Mouse (Mus musculus) layer of hippocampus, adult 9-11 months (tissue): Measurements from ENCODE around the gene Nfatc4.

Source experiments
- DNase-seq: peaks from one replicate; pipeline ENCODE4 v3.0.0; 2022

Nfatc4 gene

DNA sequence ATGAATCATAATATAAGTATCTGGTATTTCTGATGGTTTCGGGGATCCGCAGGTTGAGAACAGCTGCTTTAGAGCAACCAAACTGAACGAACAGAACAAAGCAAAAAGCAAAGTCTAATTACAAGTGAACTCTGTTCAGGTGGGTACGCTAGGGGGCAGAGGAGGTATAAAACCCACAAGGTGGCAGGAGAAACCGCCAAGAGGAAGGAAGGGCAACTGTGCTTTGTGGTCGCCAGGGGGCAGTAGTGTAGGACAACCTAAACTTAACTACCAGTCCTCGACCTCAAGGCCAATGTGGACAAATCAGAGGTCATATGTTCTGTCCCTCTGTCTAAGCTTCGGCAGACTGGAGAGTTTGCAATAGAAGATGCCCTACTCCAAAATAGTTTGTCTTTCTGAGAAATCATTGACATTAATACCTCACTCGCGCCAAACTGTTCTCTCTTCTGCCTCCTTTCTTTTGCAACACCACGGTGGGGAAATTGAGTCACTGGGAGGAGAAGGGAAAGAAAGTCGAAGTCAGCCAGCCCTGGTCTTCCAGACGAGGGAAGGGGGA, 431 bp upstream of the Nfatc4 start:
- peak; percentile 43 for DNase-seq

DNA sequence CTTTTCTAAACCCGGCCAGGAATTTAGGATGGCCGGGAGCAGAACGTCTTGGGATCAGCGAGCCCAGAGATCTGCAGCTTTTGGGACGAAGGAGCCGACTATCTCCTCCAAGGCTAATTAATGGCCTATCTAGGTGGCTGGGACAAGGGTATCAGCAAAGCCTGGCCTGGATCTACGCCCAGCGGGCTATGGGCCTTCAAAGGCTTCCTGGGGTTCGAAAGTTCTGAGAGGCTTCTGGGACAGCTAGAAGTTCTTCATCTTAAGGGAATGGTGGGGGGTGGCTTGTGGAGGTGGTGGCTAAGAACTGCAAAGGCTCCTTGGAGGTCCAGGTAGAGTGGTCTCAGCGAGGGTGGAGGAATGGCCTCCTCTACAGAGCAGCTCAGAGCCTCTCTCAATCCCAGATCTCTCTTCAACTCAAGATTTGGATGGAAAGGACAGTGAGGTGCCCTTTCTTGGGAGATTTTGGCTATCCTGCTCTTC, 1.1 kb downstream of the Nfatc4 start:
- no peak for DNase-seq

DNA sequence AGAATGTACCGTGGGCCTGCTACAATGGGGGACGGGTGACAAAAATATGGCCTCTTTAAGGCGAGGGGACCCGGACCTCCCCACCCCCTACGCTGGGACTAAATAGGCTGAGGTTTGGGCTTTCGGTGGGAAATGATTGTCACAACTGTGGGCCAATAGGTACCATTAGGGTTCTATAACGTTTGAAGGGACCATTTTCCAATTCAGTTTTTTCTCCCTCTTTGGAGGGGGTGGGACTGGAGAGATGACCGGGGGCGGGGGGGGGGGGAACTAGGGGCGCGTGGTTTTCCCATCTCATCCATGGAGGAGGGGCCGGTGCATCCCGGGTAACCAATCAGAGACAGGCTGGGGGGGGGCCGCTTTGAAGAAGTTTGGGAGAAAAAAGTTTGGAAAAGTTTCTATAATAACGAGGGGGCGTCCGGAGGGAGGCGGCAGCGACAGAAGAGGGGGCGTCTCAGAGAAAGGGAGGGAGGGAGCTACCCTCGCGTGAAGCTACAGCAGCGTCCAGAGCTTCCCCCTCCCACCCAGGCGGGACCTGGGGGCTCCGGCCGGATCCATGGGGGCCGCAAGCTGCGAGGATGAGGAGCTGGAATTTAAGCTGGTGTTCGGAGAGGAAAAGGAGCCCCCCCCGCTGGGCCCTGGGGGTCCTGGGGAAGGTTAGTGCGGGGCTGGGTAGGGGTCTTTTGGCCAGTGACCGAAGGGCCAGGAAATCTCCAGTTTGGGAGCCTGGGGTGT, 1.7 kb downstream of the Nfatc4 start:
- DNase-seq: no peak

DNA sequence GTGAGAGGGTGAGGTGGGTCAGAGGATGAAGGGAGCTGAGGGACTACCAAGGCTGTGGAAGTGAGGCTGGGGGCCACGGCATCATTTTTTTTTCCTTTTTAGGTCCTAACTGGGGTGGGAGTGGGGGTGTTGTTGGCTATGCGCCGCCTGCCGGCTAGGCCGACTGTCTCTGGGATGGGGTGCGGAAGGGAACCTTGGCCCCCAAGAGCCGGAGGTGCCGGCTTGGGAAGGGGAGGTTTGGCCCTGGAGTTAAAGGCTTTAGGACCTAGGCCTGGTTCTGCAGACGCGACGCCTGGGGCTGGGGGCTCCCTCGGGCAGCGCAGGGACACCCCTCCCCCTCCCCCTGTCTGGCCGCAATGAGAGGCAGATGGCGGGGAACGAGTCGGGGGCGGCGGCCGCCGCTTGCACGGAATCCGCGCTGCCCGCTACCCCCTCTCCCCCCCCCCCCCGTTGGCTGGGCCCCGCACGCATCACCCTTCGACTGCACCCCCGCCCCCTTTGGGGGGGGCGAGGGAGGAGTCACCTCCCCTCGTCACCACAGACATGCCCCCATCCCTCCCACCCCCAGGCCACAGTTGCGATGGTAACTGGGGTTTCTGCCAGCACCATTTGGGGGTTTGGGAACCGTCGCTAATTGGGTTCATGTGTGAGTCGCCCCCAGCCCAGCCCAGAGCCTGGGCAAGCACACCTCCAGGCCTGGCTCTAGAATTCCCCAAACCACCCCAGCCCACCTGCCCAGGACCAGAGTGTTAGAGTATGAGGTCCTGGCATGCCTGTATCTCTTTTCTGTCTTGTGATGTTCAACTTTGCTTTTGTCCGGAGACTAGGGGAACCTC, 2.5 kb downstream of the Nfatc4 start:
- no peak for DNase-seq

DNA sequence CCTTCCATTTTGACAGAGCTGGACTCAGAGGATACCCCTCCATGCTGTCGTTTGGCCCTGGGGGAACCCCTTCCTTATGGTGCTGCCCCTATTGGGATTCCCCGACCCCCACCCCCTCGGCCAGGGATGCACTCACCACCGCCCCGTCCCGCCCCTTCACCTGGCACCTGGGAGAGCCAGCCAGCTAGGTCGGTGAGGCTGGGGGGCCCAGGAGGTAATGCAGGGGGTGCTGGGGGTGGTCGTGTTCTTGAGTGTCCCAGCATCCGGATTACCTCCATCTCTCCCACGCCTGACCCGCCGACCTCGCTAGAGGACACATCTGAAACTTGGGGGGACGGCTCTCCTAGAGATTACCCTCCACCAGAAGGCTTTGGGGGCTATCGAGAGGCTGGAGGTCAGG, 3.2 kb downstream of the Nfatc4 start:
- DNase-seq: no peak

DNA sequence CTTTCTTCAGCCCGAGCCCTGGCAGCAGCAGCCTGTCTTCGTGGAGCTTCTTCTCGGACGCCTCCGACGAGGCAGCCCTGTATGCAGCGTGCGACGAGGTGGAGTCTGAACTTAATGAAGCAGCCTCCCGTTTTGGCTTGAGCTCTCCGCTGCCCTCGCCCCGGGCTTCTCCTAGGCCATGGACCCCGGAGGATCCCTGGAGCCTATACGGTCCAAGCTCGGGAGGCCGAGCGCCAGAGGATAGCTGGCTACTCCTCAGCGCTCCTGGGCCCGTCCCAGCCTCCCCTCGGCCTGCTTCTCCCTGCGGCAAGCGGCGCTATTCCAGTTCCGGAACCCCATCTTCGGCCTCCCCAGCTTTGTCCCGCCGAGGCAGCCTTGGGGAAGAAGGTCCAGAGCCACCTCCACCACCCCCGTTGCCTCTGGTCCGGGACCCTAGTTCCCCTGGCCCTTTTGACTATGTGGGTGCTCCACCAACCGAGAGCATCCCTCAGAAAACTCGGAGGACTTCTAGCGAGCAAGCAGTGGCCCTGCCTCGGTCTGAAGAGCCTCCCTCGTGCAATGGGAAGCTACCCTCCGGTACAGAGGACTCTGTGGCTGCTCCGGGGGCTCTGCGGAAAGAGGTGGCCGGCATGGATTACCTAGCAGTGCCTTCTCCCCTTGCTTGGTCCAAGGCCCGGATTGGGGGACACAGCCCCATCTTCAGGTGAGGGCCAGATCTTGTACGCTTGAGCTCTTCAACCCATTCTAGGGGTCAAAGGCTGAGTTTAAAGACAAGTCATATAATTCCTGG, 3.8 kb downstream of the Nfatc4 start:
- no peak for DNase-seq

DNA sequence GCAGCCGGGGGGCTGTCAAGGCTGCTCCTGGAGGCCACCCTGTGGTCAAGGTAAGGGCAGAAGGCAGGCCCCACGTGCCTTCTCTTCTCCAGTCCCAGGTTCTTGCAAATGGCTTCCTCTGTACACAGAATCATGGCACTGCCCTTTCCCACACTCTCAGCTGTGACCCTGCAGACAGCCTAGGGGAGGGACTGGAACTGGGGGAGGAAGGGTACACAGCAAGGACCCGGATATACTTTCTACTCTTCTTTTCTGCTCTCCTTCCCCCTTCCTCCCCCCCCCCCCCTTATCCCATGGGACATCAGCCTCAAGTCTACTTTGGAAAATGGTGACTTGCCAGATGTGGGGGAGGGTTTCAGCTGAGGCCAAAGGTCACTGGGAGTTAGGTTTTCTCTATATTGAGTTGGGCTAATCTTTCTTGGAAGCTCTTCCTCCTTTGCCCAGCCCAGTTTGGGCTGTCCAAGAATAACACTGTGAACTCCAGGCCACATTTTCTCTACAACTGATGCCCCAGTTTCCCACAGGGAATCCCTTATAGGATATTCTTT, 5.8 kb downstream of the Nfatc4 start:
- no peak for DNase-seq

DNA sequence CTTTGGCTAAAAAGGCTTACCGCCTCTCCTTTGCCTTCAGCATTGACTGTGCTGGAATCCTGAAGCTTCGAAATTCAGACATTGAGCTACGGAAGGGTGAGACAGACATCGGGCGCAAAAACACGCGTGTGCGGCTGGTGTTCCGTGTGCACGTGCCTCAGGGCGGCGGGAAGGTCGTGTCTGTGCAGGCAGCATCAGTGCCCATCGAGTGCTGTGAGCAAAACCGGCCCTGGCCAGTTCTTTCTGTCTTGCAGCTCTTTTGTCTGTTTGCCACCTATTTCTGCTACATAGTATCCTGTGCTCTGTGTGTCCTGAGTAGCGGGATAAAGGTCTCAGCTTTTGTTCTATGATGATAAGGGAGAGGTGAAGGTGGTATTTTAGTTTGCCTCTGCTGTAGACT, 6.9 kb downstream of the Nfatc4 start:
- no peak for DNase-seq

DNA sequence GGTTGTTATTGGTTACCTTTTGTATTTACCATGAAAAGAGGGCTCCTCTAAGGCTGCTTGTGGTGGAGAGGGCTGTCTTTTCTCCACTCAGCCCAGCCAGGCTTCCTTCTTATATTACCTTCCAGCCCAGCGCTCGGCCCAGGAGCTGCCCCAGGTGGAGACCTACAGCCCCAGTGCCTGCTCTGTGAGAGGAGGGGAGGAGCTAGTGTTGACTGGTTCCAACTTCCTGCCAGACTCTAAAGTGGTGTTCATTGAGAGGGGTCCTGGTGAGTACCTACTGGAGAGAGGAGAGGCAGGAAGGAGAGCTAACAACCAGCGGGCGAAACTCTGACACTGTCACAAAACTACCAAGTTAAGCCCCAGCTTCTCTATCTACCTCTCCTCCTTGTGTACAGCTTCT, 7.4 kb downstream of the Nfatc4 start:
- no peak for DNase-seq

DNA sequence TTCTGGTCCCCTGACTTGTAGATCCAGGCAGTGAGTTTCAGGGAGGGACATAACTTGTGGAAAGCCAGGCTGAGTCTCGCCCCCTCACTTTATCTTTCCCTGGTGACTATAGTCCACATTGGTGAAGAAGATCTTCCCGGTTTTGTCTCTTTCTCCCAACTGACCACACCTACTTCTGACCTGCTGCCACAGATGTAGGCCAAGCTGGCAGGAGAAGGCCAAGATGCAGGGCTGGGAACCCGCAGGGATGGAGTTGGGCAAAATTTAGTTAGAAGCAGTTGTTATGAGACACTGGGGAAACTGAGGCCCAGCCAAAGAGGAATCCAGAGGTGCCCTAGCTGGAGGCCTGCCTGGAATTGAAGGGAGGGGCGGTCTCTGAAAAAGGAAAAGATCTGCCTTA, 10.2 kb downstream of the Nfatc4 start:
- no peak for DNase-seq

DNA sequence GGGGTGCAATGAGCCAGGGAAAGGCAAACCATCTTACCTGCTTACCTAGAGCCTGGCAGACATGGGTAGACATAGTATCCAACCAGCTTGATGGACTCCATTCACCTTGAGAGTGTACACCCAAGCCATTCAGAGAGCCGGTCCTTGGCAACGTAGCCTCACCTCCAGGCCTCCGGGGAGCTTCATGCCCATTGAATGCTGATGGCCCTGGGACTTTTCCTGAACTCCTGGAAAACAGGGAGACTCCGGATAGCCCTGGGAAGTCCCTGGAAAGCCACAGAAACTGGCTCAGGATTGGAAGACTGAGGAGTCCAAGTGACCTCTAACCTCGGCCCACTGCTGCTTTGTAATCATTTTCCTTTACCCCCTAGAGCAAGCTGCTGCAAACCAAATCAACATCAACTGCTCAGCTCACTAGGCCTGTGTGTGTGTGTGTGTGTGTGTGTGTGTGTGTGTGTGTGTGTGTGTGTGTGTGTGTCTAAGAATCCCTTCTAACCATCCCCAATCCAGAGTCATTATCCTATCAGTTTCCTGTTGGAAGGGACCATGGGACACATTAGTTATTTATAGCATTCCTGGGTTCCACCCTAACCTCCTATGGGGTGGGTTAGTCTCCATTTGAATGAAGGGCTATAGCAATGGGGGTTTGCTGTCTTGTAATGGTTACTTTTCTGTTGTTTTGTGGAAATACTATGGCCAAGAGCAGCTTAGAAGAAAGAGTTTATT, 12.0 kb downstream of the Nfatc4 start:
- DNase-seq: no peak

DNA sequence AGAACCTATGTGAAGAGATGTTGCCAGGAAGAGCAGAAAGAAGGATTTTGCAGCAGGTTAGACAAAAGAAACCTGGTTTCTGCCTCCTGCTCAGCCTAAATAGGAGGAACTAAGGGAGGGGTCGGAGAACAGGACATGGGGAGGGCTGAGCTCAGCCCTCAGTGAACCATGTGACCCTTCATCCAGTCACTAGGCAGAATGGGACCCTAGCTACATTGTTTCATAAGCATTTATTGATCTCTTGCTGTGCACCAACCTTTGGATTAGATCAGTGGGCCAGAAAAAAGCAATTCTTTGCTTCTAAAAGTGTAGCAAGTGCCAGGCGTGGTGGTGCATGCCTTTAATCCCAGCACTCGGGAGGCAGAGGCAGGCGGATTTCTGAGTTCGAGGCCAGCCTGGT, 15.4 kb downstream of the Nfatc4 start:
- no peak for DNase-seq

DNA sequence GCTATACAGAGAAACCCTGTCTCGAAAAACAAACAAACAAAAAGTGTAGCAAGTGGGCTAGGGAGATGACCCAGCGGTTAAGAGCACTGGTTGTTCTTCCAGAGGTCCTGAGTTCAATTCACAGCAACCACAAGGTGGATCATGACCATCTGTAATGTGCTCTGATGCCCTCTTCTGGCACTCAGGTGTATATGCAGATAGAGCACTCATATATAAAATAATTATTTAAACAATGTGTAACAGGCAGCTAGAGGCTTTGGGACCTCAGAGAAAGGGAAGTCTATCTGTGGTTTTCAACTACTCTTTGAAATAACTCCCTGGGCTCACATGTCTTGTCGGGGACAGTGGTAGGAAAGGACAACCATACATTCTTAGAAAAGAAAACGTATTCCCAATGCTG, 15.8 kb downstream of the Nfatc4 start:
- DNase-seq: no peak

DNA sequence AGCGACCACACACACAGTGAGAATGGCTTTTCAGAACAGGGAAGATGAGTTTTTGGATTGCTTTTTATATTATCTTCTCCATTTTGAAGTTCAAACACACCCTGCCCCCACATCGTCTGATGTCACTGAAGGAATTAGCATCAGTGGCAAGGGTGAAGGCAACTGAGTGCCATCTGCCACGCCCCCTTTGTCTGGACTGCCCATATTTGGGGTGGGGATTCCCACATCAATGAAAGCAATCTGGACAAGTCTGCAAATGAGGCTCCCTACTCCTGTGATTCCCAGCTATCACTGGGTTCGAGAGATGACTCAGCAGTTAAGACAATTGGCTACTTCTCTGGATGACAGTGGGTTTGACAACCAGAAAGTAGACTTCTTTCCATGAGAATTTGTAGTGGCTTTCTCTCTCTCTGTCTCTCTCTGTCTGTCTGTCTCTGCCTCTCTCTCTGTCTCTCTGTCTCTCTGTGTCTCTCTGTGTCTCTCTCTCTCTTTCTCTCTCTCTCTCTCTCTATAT, 18.0 kb downstream of the Nfatc4 start:
- DNase-seq: no peak

DNA sequence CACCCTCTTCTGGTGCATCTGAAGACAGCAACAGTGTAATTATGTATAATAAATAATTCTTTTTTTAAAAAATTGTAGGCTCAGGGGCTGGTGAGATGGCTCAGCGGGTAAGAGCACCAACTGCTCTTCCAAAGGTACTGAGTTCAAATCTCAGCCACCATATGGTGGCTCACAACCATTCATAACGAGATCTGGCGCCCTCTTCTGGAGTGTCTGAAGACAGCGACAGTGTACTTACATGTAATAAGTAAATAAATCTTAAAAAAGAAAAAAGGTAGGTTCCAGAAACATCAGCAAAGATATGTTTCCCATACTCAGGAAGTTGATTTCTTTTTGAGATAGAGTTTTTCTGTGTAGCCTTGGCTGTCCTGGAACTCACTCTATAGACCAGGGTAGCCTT, 19.9 kb downstream of the Nfatc4 start:
- DNase-seq: no peak

DNA sequence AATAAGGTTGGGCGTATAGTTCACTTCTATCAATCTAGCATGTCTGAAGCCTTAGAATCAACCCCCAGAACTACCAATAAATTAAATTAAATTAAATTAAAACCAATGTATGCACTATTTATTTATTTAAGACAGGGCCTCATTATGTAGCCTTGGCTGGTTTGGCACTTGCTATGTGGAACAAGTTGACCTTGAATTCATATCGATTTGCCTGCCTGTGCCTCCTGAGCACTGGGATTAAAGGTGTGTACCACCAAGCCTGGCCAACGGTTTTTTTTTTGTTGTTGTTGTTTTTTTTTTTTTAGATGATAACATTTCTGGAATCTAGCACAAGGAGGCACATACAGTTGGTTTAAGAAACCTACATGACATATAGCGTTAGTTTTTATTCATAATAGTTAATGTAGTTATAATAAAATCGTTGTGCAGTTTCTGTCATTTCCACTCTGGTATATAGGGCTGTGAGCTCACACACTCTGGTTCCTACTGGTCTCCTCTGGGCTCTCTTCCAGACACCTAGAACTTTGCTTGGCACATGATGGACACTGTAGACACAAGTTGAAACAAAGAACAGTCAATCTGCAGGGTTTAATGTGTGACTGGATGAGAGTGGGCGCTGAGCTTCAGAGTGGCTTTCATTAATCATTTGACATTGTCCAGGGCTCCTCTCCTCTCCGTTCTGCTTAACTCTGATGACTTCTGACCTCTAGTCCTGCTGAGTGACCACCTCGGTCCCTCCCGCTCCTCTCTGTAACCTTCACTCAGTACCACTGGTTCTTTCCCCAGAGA, 22.8 kb downstream of the Nfatc4 start:
- DNase-seq: no peak

DNA sequence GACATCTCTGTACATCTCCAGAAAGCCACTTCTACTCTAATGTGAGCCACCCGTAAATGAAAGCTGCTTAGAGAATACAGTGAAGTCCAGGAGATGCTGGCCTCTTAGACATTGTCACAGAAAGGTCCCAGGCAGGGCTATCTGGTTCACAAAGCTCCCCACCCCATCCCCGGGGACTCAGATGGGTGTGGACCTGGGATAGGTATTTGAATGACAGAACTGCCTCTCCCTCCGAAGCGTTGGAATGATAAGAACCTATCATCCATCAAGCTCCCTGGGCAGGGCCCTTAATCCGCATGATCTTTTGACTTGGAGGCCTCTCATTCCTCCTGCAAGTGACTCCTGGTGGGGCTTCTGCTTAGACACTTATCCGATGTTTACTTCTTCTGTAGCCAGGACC, 27.9 kb downstream of the Nfatc4 start:
- DNase-seq: no peak

DNA sequence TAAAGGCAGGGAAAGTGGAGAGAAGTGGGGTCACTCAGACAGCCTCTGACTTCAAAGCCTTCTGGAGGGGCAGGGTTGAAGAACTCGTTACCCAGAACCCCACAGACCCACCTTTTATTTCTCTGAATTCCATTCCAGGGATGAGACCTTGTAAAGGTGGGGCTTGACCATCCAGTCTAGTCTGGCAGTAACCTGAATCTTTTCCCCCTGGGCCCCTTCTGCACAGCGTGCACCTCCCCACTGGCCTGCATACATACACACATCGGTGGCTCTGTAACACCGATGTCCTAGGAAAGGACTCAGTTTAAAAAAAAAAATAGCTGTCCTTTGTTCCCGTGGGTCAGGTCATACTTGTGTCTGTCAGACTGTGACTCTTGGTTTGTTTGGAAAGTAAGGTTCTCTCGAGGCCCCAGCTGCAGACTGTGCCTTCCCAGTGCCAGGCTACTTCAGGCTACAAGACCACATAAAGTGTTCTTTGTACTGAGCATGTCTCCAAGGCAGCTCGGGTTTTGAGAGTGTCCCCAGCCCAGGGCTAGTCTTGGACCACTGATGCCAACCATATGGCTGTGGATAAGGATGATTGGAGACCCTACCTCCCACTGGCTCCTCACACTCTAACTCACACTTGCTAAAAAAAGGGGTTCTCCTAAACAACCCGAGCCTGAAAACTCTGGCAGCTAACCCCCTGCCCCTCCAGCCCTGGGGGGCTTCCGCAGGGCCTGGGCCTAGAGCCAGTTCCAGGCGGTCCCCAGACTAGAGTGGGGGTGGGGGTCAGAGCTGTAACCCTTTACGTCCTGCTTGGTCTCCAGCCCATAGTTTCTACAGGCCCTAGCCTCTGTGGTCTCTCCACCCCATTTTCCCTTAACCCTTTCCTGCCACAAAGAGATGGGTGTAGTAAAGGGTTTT, 30.0 kb downstream of the Nfatc4 start:
- no peak for DNase-seq

DNA sequence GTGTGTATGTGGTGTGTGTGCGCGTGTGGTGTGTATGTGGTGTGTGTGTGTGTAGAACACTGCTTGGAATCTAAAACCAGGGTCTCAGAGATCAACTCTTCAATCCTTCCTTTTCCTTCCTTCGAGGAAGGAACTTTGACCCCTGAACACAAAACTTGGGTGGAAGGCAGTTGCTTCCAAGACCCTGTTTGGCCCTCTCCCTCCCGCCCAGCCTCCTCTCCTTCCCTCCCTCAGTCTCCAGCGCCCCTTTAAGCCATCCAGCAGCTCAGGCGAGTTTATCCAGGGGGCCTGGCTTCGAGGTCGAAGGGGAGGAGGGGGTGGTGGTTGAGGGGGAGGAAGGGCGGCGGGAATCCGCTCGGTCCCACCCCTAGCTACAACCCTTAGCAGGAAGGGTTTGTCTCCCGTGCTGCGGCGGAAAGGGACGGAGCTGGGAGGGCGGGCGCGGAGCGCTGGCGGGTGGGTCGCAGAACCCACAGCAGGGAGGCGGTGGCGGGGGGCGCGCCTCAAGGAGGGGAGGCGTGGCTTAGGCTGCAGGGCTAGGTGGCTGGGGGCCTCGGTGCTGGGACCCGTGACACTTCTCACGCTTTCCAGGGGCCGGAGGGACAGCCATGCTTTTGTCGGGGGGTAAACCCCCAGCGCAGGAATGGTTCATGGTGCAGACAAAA, 30.8 kb downstream of the Nfatc4 start, which contains the start of gene Nynrin:
TSS of gene Nynrin (plus strand) at position 390 of the 665 bp plus-strand sequence.
- DNase-seq: no peak
